Mouse (Mus musculus): ENCODE measurements at regions not wholly inside any gene's neighbourhood (a gene's known extent, or its start where the extent isn't known, plus 50 kb on each side); places are given as distances from the start of the nearest gene placed in this dataset.

GRCm38 (mm10) chr12:10179815-10180468 is 189.8 kb upstream of the Nt5c1b start:
- intact Hi-C loops (cut with DNase I; ENCODE audit: low total_unique reads) = no loop called here
- no peak for DNase-seq

DNA sequence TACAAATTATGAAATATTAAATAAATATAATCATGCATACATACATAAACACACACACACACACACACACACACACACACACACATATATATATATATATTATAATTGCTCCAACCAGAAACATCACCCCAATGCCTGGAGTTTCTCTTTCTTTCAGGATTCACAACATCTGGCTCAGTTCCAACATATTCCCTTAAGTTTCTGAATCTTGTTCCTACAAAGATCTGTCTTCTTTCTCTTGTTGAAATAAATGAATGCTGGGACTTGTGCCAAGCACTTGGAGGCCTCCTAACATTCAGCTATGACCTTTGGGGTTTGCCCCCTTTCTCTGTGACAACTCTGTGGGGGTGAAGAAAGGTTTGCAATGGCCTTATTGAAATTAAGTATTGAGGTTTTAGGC is 187.2 kb upstream of the Nt5c1b start:
- DNase-seq = no peak
- intact Hi-C loops (cut with DNase I; ENCODE audit: low total_unique reads) = no loop called here

DNA sequence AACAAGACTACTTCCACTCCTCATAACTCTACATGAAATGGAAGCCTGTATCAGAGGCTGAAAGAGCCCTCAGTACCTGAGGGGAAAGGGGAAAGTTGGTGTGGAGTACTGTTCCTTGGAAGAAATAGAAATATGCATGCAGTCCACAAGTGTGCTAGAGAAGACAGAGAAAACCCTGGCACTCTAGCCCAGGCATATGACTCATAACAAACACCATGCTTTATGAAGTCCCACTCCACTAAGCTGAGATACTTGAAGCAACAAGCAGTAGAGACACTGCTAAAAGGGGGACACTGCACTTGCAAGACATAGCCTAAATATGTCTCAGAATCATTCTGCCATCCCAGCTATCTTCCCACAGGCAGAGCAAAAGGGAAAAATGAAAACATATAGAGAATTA is 183.2 kb upstream of the Nt5c1b start:
- no peak for DNase-seq
- intact Hi-C loops (cut with DNase I; ENCODE audit: low total_unique reads) = no loop called here

- intact Hi-C loops (cut with DNase I; ENCODE audit: low total_unique reads) = no loop called here
Observed at GRCm38 (mm10) chr12:10189746-10190145, 180.0 kb upstream of the Nt5c1b start.

GRCm38 (mm10) chr12:10197906-10198460 is 171.8 kb upstream of the Nt5c1b start:
- no peak for DNase-seq
- intact Hi-C loops (cut with DNase I; ENCODE audit: low total_unique reads) = no loop called here

More at GRCm38 (mm10) chr12:10189746-10190145, 180.0 kb upstream of the Nt5c1b start:
- no peak for DNase-seq

GRCm38 (mm10) chr12:10209841-10210240 is 159.9 kb upstream of the Nt5c1b start:
- intact Hi-C loops (cut with DNase I; ENCODE audit: low total_unique reads) = no loop called here
- DNase-seq = no peak

DNA sequence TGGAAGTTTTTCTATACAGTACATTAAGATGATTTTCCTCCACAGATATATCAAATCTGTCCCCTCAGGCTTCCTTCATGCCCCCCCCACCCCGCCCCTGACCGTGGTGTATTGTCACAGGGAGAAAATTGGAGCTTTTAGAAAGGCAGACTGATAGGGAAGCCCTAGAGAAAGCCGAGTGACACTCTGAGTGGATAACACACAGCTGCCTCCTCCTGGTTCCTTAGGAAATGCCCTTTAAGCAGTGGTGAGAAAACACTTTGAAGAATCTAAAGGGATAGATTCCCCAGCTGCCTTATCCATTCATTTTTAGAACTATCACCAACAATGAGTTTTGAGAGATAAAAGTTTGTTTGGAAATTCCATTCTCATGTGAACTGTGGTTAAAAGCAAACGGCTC is 147.0 kb upstream of the Nt5c1b start:
- intact Hi-C loops (cut with DNase I; ENCODE audit: low total_unique reads) = loop anchor here (5.0 to 10.0 kb wide), 2 partner anchors 656 to 1168 kb away; no protein-coding TSS in a partner anchor
- no peak for DNase-seq

DNA sequence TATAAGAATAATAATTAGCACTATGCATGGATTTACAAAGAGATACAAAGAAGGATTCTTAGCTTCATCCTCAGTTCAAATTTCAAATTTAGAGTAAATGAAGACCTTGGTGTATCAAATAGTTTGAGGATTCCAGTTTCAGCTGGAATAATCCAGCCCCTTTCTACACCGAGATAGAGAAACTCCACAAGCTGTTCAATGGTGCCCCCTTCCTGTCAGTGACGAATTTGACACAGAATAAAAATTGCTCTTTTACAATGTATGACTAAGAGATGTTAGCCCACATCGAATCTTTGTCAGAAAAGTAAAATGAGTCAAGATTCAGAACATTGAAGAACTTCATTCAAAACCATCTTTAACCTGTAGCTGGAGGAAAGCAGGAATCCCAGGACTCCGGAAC is 145.9 kb upstream of the Nt5c1b start:
- intact Hi-C loops (cut with DNase I; ENCODE audit: low total_unique reads) = loop anchor here (5.0 to 10.0 kb wide), 2 partner anchors 657 to 1169 kb away; no protein-coding TSS in a partner anchor
- no peak for DNase-seq

GRCm38 (mm10) chr12:10231144-10231543 is 138.6 kb upstream of the Nt5c1b start:
- DNase-seq = no peak
- intact Hi-C loops (cut with DNase I; ENCODE audit: low total_unique reads) = no loop called here

DNA sequence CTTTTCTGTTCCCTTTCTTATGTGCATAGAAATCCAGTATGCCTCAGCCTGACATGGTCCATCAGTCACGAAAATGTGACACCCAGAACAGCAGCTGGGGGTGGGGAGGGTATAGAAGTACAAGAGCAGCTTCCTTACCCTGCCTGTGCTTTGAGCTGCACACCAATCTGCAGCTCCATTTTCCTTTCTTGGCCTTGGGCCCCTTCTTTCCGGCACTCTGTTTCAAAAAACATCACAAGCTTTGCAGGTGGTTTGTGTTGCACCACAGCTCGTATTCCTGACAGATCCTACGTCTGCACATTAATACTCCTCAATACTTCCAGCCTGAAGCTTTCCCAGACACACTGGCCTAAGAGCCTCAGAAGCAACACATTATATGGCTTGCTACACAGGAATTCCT is 138.1 kb upstream of the Nt5c1b start:
- intact Hi-C loops (cut with DNase I; ENCODE audit: low total_unique reads) = no loop called here

DNA sequence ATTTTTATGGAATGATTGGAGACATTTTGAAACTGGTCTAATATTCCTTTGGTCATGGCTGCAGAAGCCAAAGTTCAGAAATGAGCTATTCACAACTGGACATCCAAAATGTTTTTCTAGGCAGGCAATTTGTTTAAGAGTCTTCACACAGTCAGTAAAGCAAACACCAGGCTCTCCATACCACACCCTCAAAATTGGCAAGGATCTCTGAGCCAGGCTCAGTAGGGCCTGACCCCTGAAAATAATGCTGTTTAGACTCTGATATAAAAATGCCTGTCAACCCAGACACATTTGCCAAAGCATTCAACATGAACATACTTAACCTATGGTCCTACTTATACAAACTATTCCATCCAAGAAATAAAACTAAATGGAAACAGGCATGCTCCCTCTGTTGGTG is 121.7 kb upstream of the Nt5c1b start:
- intact Hi-C loops (cut with DNase I; ENCODE audit: low total_unique reads) = no loop called here
- DNase-seq = no peak

More for the DNA sequence above, 138.1 kb upstream of the Nt5c1b start:
- DNase-seq = no peak

- no peak for DNase-seq
- intact Hi-C loops (cut with DNase I; ENCODE audit: low total_unique reads) = no loop called here
Observed at GRCm38 (mm10) chr12:10256385-10256784, 113.4 kb upstream of the Nt5c1b start.

DNA sequence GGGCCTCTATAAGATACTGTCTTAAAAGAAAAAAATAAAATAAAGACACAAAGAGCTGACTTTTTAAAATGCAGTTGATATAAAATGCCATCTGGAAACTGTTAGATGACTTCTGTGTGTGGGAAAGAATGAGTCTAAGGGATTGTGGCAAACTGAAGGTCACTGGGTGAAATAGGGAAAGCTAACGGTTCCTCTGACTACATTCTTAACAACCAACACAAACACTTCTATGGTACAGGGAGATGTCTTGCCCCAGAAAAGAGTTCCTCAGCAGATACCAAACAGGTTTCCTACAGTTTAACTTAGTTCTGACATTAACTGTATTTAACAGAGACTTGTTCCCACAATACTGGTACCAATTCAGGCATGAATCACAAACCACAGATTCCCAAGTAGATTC is 103.6 kb upstream of the Nt5c1b start:
- intact Hi-C loops (cut with DNase I; ENCODE audit: low total_unique reads) = no loop called here
- DNase-seq = no peak

DNA sequence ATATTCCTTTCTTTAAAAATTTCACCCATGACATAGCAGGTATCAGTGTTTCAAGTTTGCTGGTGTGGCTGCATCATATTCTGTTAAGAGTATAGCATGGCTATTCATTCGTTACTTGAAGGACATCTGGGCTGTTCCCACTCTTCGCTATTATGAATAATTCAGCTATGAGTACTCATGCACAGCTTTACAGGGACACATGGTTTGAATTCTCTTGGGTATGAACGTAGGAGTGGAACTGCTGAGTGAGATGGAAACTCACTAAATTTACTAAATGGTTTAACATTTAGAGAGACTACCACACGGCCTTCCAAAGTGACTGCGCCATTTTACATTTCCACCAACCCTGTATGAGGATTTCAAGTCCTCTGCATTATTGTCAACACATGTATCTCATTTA is 97.7 kb upstream of the Nt5c1b start:
- no peak for DNase-seq
- intact Hi-C loops (cut with DNase I; ENCODE audit: low total_unique reads) = no loop called here

DNA sequence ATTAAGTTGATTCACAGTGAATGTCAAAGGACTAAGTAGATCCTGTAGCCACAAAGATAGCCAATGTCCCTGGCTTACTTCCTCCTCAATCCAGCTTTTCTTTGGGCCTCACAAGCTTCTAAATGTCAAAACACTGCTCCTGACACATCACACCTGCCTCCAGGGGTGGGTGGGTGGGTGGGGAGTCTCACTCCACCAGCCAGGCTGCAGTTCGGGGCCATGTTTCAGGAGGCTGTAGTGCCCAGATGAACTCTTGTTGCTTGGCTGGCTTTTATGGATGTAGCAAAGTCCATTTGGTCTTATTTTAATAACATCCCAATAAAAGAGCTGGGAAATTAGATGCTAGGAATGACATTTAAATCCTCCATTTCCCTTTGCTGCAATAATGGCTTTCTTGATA is 94.5 kb upstream of the Nt5c1b start:
- intact Hi-C loops (cut with DNase I; ENCODE audit: low total_unique reads) = no loop called here
- DNase-seq = no peak

GRCm38 (mm10) chr12:10292646-10293045 is 77.1 kb upstream of the Nt5c1b start:
- no peak for DNase-seq
- intact Hi-C loops (cut with DNase I; ENCODE audit: low total_unique reads) = no loop called here

GRCm38 (mm10) chr12:10305970-10306369 is 63.8 kb upstream of the Nt5c1b start:
- intact Hi-C loops (cut with DNase I; ENCODE audit: low total_unique reads) = no loop called here
- DNase-seq = no peak

All from gastrocnemius, postnatal 14 days (tissue).